Mouse (Mus musculus) kidney, postnatal 25 days (tissue): ENCODE results near the gene Cabp2.
"Not testable (repeated sequence)": the region's sequence is repeated elsewhere in the genome, so short reads cannot be mapped to it uniquely, and the experiment has no call there.

Source experiments
- DNase-seq, 2 experiments: peaks; one replicate each; pipeline ENCODE4 v3.0.0; 2021; ENCODE audit warnings: mixed read lengths in 2 of 2

Gene Cabp2

DNA sequence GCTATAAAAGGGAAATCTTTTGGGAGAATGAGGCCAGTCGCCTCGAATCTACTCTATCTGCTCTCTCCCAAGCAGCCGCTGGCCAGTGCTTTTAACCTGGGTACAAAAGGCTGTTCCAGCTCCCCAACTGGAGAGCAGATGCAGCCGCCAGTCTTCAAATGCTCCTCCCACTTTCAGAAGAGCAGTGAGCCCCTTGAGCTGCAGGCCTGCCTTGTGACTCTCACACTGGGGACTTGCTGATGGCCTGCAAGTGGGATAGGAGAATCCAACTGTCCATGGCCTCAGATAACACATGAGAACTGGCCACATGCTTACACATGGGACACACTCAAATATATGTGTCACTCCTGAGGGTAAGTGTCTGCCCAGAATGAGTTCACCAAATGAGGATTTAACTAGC, 24.7 kb upstream of the Cabp2 start:
- peak in 1 of 2 experiments; percentile 58 for DNase-seq

DNA sequence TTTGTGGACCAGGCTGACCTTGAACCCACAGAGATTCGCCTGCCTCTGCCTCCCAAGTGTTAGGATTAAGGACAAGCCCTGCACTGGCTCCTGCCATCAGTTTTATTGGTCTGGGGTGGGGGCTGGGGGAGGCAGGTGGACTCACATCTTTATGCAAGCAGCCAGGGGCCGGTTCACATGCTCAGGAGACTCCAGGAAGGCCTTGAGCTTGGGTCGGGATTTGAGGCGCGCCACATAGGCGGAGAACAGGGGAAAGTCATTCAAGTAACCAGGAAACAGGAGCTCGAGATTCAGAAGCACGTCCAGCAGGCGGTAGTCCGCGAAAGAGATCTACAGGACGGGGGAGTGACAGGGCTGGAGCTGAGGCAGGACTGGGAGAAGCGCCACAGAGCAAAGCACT, 24.0 kb upstream of the Cabp2 start:
- no peak for DNase-seq

DNA sequence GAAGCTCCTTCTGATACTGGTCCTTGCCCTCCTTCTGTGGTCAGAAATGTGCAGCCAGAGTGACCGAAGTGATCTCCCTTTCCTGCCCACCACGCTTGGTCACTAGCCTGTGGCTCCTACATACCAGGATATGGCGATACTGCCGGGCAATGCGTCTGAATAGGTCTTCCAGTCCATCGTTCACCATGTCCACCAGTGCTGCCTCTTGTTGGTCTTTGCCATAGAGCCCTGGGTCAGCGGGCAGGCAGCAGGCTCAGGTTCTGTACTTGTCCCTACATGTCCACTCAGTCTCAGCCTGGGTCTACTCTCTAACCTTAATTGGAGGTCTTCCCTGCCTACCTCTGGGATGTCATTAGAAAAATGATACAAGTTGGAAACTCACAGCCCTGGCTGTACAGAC, 23.4 kb upstream of the Cabp2 start:
- DNase-seq, result no peak

DNA sequence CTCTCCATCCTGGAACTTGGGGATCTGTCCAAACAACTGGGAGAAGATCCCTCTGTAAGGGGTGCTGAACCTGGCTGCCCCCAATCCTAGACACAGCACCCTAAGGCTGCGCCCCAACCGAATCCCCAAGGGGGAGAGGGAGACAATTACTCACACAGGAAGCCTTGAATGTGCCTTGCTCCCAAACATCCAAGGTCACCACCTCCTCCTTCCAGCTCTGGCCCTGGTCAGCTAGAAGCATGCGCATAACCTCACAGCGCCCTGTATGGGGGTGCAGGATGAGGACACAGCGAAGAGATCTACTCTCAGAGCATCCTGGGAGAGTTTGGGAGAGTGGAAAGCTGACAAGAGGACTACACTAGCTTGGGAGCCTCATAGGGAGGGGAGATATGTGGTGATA, 22.8 kb upstream of the Cabp2 start:
- no peak for DNase-seq

DNA sequence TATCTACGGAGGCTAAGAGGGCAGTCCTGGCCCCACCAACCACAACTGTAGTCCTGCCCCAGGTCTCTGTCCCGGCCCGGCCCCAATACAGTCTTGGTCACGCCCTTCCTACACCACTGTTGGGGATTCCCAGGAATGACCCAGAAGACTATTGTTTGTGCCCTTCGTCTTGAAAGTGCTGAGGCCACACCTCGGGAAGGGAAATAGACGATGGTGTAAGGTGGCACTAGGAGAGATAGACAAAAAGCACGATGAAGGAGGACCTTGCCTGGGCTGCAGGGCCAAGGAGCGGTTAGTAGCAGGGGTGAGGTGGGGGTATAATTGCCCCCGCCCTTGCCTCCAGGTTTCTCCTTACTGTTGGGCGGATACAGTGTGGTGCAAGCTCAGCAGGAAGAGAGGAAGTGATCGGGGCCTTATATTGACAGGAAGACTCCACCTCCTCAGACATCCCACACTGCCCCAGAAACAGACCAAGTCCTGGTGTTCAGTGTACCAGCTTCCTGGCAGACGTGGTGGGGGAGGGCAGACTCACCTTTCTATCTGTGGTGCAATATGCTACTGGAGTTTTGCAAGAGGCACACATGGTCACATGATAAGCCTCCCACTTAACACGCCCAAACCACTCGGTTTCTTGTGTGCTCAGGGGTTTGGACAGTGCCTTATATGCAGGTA, 22.2 kb upstream of the Cabp2 start, which contains the start of gene Gstp3:
Gstp3 (minus strand) TSS at position 501 of the 672 bp plus-strand sequence.
- peak in 1 of 2 experiments; percentile 34 for DNase-seq

DNA sequence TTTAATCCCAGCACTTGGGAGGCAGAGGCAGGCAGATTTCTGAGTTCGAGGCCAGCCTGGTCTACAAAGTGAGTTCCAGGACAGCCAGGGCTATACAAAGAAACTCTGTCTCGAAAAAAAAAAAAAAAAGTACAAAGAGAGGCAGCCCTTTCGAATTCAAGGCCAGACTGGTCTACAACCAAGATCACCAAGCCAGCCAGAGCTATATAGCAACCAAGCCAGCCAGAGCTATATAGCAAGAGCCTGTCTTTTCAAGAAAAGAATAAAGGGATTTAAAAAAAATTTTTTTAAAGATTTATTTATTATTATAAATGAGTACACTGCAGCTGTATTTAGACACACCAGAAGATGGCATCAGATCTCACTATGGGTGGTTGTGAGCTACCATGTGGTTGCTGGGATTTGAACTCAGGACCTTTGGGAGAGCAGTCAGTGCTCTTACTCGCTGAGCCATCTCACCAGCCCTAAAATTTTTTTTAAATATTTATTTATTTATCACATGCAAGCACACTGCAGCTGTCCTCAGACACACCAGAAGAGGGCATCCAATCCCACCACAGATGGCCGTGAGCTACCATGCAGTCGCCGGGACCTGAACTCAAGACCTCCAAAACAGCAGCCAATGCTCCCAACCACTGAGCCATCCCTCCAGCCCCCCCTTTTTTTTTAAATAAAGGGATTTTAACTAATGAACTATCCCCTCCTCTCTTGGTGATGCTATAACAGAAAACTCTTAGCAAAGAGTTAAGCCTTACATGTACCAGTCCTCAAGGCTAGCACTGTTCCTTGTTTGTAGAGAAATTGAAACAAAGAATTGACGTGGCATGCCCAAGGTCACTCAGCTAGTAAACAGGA, 21.1 kb upstream of the Cabp2 start:
- not testable (repeated sequence) for DNase-seq

DNA sequence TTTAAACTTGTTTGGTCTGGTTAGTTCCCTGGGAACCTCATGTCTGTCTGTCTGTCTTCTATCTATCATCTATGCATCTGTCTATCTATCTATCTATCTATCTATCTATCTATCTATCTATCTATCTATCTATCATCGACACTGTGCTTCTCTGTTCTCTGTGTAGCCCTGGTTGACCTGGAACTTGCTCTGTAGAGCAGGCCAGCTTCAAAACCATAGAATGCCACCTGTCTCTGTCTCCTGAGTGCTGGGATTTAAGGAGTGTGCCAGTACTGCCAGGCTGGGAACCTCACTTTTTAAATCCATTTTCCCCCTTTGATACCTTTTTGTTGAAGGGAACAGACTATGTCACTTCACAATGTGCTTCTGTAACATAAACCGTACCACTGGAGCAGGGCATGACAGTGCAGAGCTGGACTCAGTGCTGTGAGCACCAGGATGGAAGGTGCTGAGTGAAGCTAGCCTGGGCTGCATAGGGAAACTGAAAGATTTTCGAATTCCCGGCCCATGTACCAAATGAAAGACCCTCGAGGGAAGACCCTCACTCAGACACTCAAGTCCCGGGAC, 20.4 kb upstream of the Cabp2 start:
- DNase-seq, result no peak

DNA sequence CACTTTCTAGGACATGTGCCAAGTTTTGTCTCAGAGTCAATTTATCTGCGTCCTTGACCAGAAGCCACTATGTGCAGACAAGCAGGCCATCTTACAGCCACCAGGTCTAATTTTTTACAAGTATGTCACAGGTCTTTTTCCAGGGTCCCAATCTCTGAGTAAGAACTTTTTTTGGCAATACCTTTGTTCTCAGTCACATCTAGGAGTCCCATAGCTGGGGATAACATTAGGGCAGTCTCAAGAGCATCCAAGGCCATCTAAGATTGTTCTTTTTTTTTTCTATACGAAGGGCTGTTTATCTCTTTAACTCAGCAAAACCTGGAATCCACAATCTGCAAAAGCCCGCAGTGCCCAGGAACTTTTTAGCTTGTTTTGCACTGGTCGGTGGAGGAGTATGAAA, 18.0 kb upstream of the Cabp2 start:
- DNase-seq, result not testable (repeated sequence)

DNA sequence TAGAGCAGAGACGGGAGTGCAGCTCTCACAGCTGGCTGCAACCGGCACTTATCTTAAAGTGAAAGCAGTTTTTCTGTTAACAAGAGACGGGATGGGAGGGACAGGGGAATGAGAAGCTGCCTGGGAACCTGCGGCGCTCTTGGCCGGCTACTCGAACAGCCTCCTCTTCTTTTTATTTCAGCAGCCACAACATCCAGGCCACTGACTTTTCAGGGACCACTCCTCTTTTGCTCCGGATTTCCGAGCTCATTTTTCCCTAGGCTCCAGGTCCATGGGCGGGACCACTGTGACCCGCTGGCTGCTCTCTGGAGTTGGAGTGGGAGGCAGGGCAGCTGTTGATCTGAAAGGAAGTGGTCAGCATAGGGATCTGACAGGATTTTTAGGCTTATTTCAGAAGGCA, 16.9 kb upstream of the Cabp2 start:
- DNase-seq, result not testable (repeated sequence)

DNA sequence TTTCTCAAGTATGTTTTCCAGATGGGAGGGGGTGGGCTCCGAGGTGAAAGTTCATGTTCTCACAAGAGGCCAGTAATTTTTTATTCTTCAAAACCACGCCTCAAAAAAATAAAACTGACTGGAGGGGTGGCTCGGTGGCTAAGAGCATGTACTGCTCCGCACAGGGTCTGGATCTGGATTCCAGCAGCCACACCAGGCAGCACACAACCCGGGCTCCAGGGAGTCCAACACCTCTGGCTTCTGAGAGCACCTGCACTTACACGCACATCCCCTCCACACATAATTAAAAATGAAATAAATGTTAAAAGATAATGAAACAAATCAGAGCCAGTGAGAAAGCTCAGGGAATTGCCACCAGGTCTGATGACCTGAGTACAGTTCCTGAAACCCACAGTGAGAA, 15.1 kb upstream of the Cabp2 start:
- DNase-seq, result no peak

DNA sequence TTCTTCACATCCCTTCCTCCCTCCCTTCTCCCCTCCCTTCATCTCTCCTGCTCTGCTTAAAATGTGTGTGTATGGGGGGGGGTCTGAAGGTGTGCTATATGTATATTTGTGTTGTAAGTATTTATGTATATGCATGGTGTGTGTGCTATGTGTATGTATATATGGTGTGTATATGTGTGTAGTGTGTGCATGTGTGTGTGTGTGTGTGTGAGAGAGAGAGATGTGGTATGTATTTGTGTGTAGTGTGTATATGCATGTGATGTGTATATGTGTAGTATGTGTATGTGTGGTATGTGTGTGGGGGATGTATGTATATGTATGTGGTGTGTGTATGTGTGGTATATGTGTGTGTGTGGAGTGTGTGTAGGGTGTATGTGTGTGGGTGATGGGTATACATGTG, 14.5 kb upstream of the Cabp2 start:
- no peak for DNase-seq

DNA sequence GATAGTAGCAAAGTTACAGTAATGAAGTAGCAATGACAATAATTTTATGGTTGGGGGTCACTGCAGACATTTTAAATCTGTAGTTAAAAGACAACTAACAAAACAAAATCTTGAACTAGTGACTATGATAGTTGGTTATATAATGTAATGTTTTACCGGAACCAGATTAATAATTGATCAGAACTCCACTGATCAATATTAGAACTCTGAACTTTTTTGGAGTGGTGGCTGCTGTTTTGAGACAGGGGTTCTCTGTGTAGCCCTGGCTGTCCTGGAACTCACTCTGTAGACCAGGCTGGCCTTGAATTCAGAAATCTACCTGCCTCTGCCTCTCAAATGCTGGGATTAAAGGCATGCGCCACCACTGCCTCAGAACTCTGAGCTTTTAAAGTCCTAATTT, 13.1 kb upstream of the Cabp2 start:
- not testable (repeated sequence) for DNase-seq

DNA sequence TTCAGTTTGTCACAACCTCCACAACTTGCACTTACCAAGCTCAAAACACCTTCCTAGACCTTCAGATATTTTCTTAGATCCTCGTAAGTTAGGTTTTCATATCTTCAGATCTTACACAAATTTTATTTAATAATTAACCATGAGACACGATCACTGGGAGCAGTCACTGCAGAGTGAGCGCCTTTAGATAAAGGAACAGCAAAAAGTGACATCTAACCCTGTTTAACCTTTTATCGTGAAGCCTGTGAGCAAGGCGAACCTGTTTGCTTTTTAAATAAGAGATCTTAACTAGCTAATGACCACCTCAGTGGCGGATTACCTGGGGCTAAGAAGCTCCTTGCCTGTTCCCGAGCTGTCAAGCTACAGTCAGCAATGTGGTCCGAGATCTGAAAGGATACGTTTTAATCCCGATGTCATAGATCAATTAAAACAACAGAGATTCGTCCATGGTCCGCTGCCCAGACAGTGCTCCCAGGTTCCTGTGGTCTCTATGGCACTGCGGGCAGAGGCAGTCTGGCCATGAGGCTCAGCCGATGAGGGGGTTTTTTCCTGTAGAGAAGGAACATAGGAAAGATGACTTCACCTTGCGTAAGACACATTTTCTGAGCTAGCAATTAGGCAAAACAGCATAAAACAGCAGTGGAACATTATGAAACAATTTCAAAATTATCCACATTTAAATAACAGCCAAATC, 12.5 kb upstream of the Cabp2 start:
- no peak for DNase-seq

DNA sequence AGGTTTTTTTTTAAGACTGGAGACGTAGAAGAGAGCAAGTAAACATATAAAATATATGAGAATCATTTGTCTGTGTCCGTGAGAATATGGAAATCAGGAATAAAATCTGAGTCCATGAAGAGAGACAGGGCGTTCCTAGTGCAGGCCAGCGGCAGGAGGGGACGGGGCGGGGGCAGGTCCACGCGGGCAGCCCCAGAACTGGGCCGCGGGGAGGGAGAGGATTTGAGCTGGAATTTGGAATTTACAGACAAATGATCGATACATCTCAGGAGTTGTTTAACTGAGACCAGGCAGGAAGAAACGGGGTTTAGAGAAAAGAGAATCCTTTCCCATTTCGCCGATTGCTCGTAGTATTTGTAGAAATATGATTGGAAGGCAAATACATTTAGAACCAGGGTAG, 11.1 kb upstream of the Cabp2 start:
- no peak for DNase-seq

DNA sequence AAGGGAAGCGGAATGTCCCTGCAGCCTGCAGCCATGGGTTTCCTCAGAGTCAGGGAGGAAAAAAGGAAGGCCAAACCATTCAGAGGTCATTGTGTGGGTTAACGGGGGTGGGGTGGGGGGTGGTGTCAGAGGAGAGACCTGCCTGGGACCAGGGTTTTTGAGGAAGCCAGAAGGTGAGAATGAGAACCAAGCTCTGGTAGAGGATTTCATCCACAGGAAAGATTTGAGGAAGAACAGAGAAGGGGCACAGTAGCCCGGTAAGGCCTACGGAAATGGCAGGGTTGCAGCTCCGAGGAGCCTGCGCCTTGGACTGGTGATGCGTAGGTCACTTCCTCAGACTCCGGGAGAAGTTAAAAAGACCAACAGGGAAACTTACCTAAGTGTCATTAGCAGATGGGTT, 10.6 kb upstream of the Cabp2 start:
- no peak for DNase-seq

DNA sequence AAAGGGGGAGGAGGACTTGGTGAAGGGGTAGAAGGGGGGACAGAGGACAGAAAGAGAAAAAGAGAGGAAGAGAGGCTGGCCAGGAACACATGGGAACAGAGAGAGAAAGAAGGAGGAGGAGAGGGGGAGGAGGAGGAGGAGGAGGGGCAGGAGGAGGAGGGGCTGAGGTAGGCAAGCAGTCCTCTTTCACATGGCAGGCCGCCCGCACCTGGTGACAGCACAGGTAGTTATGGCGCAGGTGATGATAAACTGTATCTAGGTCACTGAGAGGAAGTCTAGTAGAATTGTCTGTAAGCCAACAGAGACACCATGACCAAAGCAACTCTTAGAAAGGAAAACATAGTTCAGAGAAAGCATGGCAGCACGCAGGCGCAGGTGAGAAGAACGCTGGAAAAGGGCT, 10.0 kb upstream of the Cabp2 start:
- DNase-seq, result no peak

DNA sequence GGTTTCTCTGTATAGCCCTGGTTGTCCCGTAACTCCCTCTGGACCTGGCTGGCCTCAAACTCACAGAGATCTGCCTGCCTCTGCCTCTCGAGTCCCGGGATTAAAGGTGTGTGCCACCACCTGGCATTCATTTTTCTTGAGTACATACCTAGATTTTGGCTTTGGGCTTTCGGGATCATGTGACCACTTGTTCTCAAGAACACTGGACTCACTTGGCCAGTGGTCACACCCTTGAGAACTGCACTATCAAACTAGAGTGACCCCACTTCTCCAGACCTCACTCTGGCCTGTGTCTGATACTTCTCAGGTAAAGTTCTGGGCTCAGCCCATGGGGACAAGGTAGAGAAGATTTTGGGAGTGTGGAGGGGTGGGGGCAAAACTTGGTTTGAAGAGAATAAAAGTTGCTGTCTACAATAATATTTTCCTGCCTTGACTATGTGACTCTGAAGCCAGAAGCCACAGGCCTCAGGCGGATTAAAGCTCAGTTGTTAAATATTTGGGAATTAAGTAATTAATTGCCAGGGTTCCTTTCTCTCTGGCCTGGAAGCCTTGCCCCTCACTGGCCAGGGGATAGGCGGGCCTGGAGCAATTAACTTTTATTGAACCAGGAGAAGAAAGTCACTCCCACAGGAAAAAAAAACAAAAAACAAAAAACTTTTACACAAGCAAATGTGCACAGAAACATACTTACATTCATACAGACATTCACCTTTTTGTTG, 8.5 kb upstream of the Cabp2 start:
- peak in 1 of 2 experiments; percentile 18 for DNase-seq

DNA sequence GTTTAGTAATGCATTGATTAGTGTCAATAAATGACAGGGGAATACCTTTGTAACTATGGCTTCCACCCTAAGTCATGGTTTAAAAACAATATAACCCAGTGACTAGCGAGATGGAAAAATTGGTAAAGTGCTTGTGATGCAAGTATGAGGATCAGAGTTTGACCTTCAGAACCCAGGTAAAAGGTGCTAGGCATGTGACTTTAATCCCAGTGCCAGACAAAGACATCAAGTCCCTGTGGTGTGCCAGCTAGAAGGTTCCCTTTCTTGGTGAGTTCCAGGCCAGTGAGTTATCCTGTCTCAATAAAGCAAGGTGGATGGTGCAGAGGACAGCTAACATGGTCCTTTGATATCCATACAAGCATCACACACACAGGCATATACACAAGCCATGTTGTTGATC, 5.8 kb upstream of the Cabp2 start:
- DNase-seq, result peak in 1 of 2 experiments; percentile 48

DNA sequence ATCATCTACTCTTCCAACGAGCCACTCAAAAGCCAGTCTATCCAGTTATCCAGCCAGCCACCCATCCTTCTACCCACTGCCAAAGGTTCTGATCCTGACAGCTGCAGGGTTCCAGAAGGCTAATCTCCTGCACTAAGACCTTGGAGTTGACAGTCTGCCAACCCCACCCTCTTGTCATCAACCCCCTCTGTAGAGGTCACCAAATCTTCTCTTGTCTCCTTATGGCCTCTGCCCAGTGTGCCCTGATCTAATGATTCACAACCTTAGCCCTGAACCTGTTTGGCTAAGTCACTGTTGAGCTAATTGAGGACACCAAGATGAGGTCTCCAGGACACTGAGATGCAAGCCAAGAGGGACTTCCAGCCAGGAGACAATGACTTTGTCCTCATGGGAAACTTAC, 1.8 kb upstream of the Cabp2 start:
- no peak for DNase-seq

DNA sequence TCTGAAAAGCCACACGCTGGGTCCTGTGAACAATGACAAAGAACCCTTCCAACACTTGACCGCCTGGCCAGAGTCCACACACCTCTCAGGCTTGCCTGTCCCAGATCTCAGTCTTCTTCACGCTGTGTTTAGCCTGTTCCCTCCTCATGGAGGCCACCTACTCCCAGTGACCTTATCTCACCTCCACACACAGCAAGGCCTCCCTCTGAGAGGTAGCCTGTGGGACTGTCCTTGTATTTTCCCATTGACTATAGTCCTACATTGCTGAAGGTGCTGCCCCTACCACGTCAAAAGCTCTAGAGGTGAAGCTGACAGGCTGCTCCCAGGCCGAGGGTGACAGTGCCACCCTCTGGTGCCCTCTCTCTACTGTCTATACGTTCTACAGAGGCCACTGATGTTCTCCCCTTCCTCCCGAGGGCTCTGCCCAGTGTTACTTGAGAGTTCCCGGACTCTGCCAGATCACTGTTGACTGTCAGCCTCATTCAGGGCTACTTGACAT, 818 bp upstream of the Cabp2 start:
- peak in 1 of 2 experiments; percentile 28 for DNase-seq

DNA sequence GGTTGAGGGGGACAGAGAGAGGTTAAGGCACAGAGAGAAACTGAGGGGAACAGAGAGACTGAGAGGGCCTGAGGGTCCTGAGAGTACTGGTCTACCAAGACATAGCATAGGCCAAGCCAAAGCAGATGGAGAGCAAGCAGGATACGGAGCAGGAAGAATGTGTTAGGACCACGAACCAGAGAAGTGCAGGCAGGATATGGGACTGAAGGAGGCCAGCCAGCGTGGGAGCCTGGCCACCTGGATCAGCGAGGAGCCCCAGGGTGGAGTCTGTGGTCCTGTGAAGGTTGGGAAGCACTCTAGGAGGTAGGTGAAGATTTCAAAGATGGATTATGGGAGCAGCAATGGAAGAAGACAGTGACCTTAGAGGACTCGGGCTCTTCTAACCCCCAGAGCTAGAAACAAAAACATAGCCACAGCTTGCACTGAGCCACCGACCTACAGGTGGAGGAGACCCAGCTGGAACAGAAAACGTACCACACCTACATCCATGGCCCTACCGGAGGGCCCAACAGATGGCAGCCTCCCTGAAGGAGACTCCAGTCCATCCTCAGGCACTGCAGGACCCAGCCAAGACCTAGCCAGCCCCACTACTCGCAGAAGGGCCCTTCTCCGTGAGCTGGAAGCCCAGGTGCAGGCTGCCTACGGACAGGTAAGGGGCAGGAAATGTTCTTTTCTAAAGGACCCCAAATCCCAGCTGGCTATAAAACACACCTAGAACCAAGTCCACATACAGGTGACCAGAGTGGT, 1.0 kb downstream of the Cabp2 start:
- no peak for DNase-seq

DNA sequence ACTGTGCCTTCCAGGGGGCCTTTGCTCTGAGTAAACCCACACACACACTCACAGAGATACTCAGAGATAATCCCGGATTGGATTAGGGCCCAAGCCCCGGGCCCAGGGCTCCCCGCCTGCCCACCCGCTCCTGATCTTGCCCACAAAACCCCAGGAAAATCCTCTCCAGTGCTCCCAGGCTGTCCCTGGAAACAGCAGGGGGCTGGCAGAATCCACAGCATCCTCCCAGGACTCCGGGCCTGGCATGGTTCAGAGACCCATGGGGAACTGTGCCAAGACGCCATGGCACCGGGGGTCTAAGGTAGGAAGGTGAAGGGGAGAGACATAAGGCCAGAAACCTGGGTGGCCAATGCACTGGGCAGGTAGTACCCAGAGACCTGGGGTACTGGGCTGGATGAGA, 1.9 kb downstream of the Cabp2 start:
- no peak for DNase-seq
